Mouse (Mus musculus) heart, postnatal 0 days (tissue): ENCODE results near the gene Elf4.

Experiments
- CTCF ChIP-seq: IDR thresholded peaks from 2 replicates; pipeline ENCODE4 v1.5.1; 2016; ENCODE audit warnings: antibody characterized with exemption, control low read depth, low read depth
- EP300 ChIP-seq: IDR thresholded peaks from 2 replicates; pipeline ENCODE4 v1.6.1; 2016; ENCODE audit warnings: antibody characterized with exemption, low read depth

- no peak for TF ChIP-seq CTCF
- TF ChIP-seq EP300 = no peak
Measured at GRCm38 (mm10) chrX:48435477-48435900, 27.4 kb downstream of the Elf4 start.
